Mouse (Mus musculus) bone marrow, adult 2 months (tissue): ENCODE data around the gene Cnot2. TPM values are rescaled to one million over a fixed set of nuclear protein-coding genes. Genes with fewer than 3 reads are reported as not detected.

Experiments used
- H3K27ac ChIP-seq: fragments of 200-500 bp; 2 replicates; pipeline ENCODE4 v1.5.1; 2012; ENCODE audit warnings: low read depth, mild to moderate bottlenecking, control low read depth, inconsistent platforms, low read length; ENCODE audit not compliant: control insufficient read depth, poor library complexity, insufficient read depth
- H3K4me1 ChIP-seq: fragments of 200-500 bp; 2 replicates; pipeline ENCODE4 v1.6.1; 2011; ENCODE audit warnings: low read length; ENCODE audit not compliant: control insufficient read depth, insufficient read depth
- H3K4me3 ChIP-seq: fragments of 200-500 bp; replicated peaks from 2 replicates; pipeline ENCODE3; 2011; ENCODE audit warnings: mild to moderate bottlenecking, low read depth, low read length, control low read depth; ENCODE audit not compliant: control insufficient read depth
- CTCF ChIP-seq: fragments of 200-500 bp; IDR thresholded peaks from 2 replicates; pipeline ENCODE4 v1.5.1; 2011; ENCODE audit warnings: low read length, control low read depth; ENCODE audit not compliant: control insufficient read depth, insufficient read depth
- POLR2A ChIP-seq: fragments of 200-500 bp; IDR thresholded peaks from 2 replicates; pipeline ENCODE4 v1.6.1; 2011; ENCODE audit warnings: low read depth, mild to moderate bottlenecking, control low read depth, low read length, borderline replicate concordance; ENCODE audit not compliant: control insufficient read depth
- WGBS: fragments of 180-500 bp; shearing (Covaris S2); methylation state at CpG from one replicate; pipeline ENCODE4 v1.1.7; 2018; 5-methylcytosine and 5-hydroxymethylcytosine counted together
- polyA plus RNA-seq: library from polyadenylated mRNA; stranded (reverse); fragments of >200 nt; gene quantifications from 2 replicates; pipeline ENCODE4 v1.2.4, GENCODE M21; 2011; ENCODE audit warnings: low replicate concordance; ENCODE audit not compliant: missing spikeins, insufficient read depth, insufficient read length

Gene Cnot2
- polyA plus RNA-seq, 1 experiment, result 40.5 TPM

GRCm38 (mm10) chr10:116461443-116461842 lies 119.9 kb downstream of the Cnot2 start:
- Histone ChIP-seq H3K4me1 (no peaks in the 10 kb centered on the region), H3K27ac (no peak overlapping the region), H3K4me3 (no peak overlapping the region)
- 92% methylated on average over 9 of the region's 9 CpGs for WGBS
- TF ChIP-seq POLR2A (no peak), CTCF (no peak)

- no peaks in the 10 kb centered on the region for H3K4me1 ChIP-seq
- no peak overlapping the region for H3K4me3 ChIP-seq
- no peak overlapping the region for H3K27ac ChIP-seq
- WGBS, result 83% methylated on average over 9 of the region's 9 CpGs
- no peak for TF ChIP-seq CTCF
- no peak for TF ChIP-seq POLR2A
Observed at GRCm38 (mm10) chr10:116458786-116459185, 122.5 kb downstream of the Cnot2 start.

GRCm38 (mm10) chr10:116452771-116453170 lies 128.5 kb downstream of the Cnot2 start:
- no peaks in the 10 kb centered on the region for H3K4me1 ChIP-seq
- no peak for TF ChIP-seq CTCF
- TF ChIP-seq POLR2A, result no peak
- no peak overlapping the region for H3K4me3 ChIP-seq
- 86% methylated on average over 7 of the region's 7 CpGs for WGBS
- H3K27ac ChIP-seq, result no peak overlapping the region

DNA sequence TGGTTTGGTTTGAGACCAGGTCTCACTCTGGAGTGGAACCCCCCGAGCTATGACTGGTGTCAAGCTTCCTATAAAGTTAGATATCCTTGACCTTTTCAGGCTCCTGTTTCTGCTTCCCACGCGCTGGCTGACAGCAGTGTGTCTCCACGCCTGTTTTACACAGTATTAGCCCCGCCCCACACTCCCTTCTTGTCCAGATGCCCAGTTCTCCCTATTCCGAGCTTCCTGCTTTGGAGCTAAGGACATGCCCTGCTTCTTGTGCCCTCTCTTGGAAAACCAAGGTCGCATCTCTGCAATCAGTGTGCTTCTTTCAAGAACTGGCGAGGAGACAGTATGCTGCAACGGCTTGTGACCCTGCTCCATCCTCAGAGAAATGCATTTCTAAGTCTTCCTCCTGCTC lies 130.7 kb downstream of the Cnot2 start:
- no peak for TF ChIP-seq CTCF
- TF ChIP-seq POLR2A, result no peak
- H3K27ac ChIP-seq, result no peak overlapping the region
- no peaks in the 10 kb centered on the region for H3K4me1 ChIP-seq
- no peak overlapping the region for H3K4me3 ChIP-seq
- 71% methylated on average over 9 of the region's 9 CpGs for WGBS

DNA sequence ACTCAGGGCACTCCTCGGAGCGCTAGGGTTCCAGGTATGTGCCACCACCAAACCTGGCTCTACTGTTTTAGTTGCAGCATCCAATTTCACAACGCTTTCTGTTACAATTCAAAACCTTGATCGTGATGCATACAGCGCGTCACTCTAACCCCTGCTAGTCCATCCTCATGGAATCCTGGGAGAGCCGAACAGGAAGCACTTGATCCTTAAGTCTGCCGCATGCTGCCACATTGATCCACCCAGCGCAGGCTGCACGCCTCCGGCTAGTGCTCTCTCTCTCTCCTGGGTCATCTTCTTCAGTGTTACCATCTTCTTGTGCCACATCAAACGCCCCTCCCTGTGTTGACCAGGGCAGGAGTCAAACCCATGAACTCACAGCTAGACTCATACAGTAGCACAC lies 133.1 kb downstream of the Cnot2 start:
- Histone ChIP-seq H3K4me1 (no peaks in the 10 kb centered on the region), H3K4me3 (no peak overlapping the region), H3K27ac (no peak overlapping the region)
- TF ChIP-seq POLR2A (no peak), CTCF (no peak)
- 86% methylated on average over 12 of the region's 12 CpGs for WGBS

- H3K4me3 ChIP-seq, result no peak overlapping the region
- H3K27ac ChIP-seq, result no peak overlapping the region
- H3K4me1 ChIP-seq, result no peaks in the 10 kb centered on the region
- 85% methylated on average over 9 of the region's 9 CpGs for WGBS
- no peak for TF ChIP-seq POLR2A
- TF ChIP-seq CTCF, result no peak
Observed at GRCm38 (mm10) chr10:116447176-116447575, 134.1 kb downstream of the Cnot2 start.

DNA sequence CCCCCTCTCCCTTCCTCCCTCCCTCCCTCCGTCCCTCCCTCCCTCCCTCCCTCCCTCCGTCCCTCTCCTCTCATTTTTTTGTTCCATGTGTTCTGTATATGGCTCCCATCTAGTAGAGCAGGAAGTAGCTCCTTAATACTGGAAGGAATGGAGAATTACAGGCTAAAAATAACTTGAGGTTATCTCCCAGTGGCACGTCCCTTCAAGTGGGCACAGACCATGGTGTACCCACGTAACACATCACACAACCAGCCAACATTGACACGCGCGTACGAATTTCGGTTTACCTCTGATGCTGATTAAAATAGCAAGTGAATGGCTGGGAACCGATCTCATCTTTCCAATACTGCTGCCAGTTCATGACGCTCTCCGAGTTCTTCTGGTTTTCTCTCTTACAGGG lies 135.3 kb downstream of the Cnot2 start:
- TF ChIP-seq CTCF, result no peak
- TF ChIP-seq POLR2A, result no peak
- no peaks in the 10 kb centered on the region for H3K4me1 ChIP-seq
- H3K27ac ChIP-seq, result no peak overlapping the region
- no peak overlapping the region for H3K4me3 ChIP-seq
- WGBS, result 84% methylated on average over 11 of the region's 12 CpGs

DNA sequence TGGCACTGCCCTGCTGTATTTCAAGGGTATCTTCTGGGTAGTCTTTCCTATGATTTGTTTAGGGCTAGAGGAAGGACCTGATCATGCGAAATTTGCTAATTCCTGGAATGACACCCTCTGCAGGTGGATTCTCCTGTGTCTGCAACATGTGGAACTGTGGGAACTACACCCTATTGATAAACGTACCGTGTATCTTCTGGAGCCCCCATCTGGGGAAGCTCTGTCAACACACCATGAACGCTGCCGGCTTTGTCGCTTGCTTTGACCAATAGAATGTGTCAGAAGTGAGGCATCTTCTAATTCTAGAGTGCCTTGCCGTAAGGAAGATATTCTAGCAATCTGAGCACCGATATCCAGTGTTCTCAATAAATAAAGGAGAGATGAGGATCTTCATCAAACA lies 136.5 kb downstream of the Cnot2 start:
- H3K27ac ChIP-seq, result no peak overlapping the region
- H3K4me1 ChIP-seq, result no peaks in the 10 kb centered on the region

GRCm38 (mm10) chr10:116444371-116444770 lies 136.9 kb downstream of the Cnot2 start:
- no peak overlapping the region for H3K27ac ChIP-seq
- no peaks in the 10 kb centered on the region for H3K4me1 ChIP-seq
- no peak overlapping the region for H3K4me3 ChIP-seq
- TF ChIP-seq POLR2A (no peak), CTCF (no peak)
- WGBS, result 84% methylated on average over 10 of the region's 10 CpGs

More for the DNA sequence above, 136.5 kb downstream of the Cnot2 start:
- WGBS, result 92% methylated on average over 8 of the region's 8 CpGs
- no peak overlapping the region for H3K4me3 ChIP-seq
- TF ChIP-seq CTCF, result no peak
- no peak for TF ChIP-seq POLR2A
